Mouse (Mus musculus): ENCODE data around the gene Slit3. TPM values are rescaled to one million over a fixed set of nuclear protein-coding genes. Genes with fewer than 3 reads are reported as not detected.

The Slit3 gene
- total and polyA plus RNA-seq, 3 experiments: 0.55 to 4.8 (median 2.8) TPM

DNA sequence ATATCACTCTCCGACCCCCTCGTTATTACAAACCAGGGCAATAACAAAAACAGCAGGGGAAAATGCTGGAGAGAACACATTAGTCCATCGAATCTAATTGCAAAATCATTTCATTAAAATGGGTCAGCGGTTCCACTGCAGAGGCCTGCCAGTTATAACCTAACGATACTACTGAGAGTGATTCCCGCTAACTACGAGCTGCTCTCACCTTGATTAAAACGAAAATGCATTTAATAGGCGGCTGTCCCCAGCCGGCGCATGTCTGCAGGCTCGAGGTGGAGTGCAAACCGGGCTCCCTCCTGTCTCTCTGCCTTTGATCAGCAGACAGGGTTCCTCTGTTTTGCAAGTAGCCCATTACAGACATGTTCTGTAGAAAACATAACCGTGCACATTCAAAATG, 498.4 kb downstream of the Slit3 start:
- TF ChIP-seq MEF2A (IDR thresholded peaks at IDR 0.05; ENCODE audit: borderline replicate concordance, low read depth, low read length) (no peak), NELFE (IDR thresholded peaks at IDR 0.05; ENCODE audit: low read depth, low read length) (no peak), USF2 (conservative IDR thresholded peaks at IDR 0.05; ENCODE audit: low read depth, low read length) (no peak), IRF4 (IDR thresholded peaks at IDR 0.05; ENCODE audit: low read depth, low read length) (no peak), MAZ (IDR thresholded peaks at IDR 0.05; ENCODE audit: low read depth, low read length) (no peak), POLR2A (IDR thresholded peaks at IDR 0.05; ENCODE audit: low read depth, low read length) (no peak), JUND (conservative IDR thresholded peaks at IDR 0.05; ENCODE audit: low read depth, low read length) (no peak), GABPA (IDR thresholded peaks at IDR 0.05; ENCODE audit: insufficient replicate concordance, low read depth, low read length) (no peak), MAX (IDR thresholded peaks at IDR 0.05; ENCODE audit: low read length) (no peak)
- no peak overlapping the region for H3K4me2 ChIP-seq (ENCODE audit: insufficient read depth, low read depth, poor library complexity, severe bottlenecking)
- H3K27ac ChIP-seq (ENCODE audit: insufficient read depth, low read depth): no peak overlapping the region
- no peaks in the 10 kb centered on the region for H3K27me3 ChIP-seq (replicated peaks)
- H3K9me3 ChIP-seq (replicated peaks; ENCODE audit: low read length): no peaks in the 10 kb centered on the region
- no peaks in the 10 kb centered on the region for H3K36me3 ChIP-seq (replicated peaks in 1 of 2; ENCODE audit: control insufficient read depth in 1 of 2, insufficient read depth in 1 of 2, low read length in 1 of 2)
- in situ Hi-C loops (cut with MboI; ENCODE audit: low pct_ligation_motif_present, low pct_unique_long_range_greater_than_20kb, low sequenced_read_pairs): no loop called here
- no peak for DNase-seq (ENCODE audit: extremely low read depth)
- peaks cover 5 to 16% of the 10 kb centered on the region in 2 experiments; a peak in 3 of 4 replicates for H3K4me1 ChIP-seq (ENCODE audit: control insufficient read depth in 1 of 2, insufficient read depth in 2 of 2)
- dilution Hi-C loops (cut with MboI; ENCODE audit: extremely low pct_ligation_motif_present, extremely low pct_unique_long_range_greater_than_20kb, low sequenced_read_pairs): no loop called here
- no peak overlapping the region for H3K9ac ChIP-seq (ENCODE audit: insufficient read depth, low read depth)
- no peak overlapping the region for H3K4me3 ChIP-seq (replicated peaks in 1 of 3; ENCODE audit: low read depth in 2 of 3, low read length in 2 of 3, poor library complexity in 1 of 3)
- H3K79me2 ChIP-seq (replicated peaks; ENCODE audit: control insufficient read depth, extremely low read depth, insufficient read depth, poor library complexity, severe bottlenecking): no peaks in the 10 kb centered on the region

DNA sequence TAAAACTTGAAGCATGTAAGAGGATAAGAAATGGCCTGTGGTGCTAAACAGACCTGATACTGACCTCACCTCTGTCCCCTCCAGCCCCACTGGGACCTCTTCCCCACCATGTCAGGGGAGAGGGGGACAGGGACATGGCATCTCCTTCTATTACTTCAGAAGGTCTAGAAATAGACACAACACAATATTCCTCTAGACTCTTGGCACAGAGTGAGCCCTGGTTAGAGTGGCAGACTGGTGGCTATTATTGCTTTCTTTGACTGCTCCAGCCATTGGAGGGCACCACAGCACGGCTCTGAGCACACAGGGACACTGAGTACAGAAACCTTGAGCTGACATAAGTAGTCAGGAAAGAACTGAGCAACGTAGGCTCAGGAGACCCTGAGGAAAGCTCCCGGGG, 501.7 kb downstream of the Slit3 start:
- H3K9me3 ChIP-seq (replicated peaks; ENCODE audit: low read length): no peaks in the 10 kb centered on the region
- DNase-seq (ENCODE audit: extremely low read depth): no peak
- in situ Hi-C loops (cut with MboI; ENCODE audit: low pct_ligation_motif_present, low pct_unique_long_range_greater_than_20kb, low sequenced_read_pairs) (no loop called here), dilution Hi-C loops (cut with MboI; ENCODE audit: extremely low pct_ligation_motif_present, extremely low pct_unique_long_range_greater_than_20kb, low sequenced_read_pairs) (no loop called here)
- H3K79me2 ChIP-seq (replicated peaks; ENCODE audit: control insufficient read depth, extremely low read depth, insufficient read depth, poor library complexity, severe bottlenecking): no peaks in the 10 kb centered on the region
- H3K27me3 ChIP-seq (replicated peaks): no peaks in the 10 kb centered on the region
- no peak overlapping the region for H3K27ac ChIP-seq (ENCODE audit: insufficient read depth, low read depth)
- TF ChIP-seq SMC3 (IDR thresholded peaks at IDR 0.05; ENCODE audit: low read depth, low read length) (peak; percentile 19; the same call in 1 of the 2 replicates), CTCF (conservative IDR thresholded peaks at IDR 0.05 in 1 of 2, IDR thresholded peaks at IDR 0.05 in 1 of 2; ENCODE audit: low read depth in 2 of 2, low read length in 2 of 2) (peak in 1 of 2 experiments; percentile 40; a peak in 2 of 4 replicates), MAFK (IDR thresholded peaks at IDR 0.05; ENCODE audit: insufficient replicate concordance, low read length) (no peak), RAD21 (IDR thresholded peaks at IDR 0.05; ENCODE audit: low read depth, low read length) (peak; percentile 17), CHD1 (IDR thresholded peaks at IDR 0.05; ENCODE audit: low read depth, low read length) (no peak)
- peaks cover 0 to 2% of the 10 kb centered on the region in 2 experiments; a peak in 2 of 4 replicates for H3K4me1 ChIP-seq (ENCODE audit: control insufficient read depth in 1 of 2, insufficient read depth in 2 of 2)
- no peaks in the 10 kb centered on the region for H3K36me3 ChIP-seq (replicated peaks in 1 of 2; ENCODE audit: control insufficient read depth in 1 of 2, insufficient read depth in 1 of 2, low read length in 1 of 2)
- no peak overlapping the region for H3K4me3 ChIP-seq (replicated peaks in 1 of 3; ENCODE audit: low read depth in 2 of 3, low read length in 2 of 3, poor library complexity in 1 of 3)
- no peak overlapping the region for H3K9ac ChIP-seq (ENCODE audit: insufficient read depth, low read depth)
- no peak overlapping the region for H3K4me2 ChIP-seq (ENCODE audit: insufficient read depth, low read depth, poor library complexity, severe bottlenecking)
